Comparison of ENCODE assay signal across 23 mouse cellular contexts in the genomic region with DNA sequence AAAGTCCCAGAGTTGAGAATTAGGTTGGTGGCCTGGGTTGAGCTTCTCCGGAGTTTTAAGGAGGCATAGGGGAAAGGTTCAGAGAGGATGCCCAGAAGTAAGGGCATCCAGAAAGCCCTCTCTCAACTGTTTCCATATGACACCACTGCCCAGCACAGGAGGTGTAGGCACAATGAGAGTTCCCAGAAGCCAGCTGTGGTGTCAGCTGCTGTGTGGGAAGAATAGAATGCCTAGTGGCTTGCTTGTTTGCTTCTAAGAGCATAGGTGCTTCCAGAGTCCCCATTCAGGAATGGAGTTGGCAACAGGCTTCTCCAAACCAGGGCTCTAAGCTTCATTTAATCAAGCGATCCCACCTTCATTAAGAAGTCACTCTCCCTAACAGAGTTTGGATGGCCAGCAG.
DNase-seq lines count a peak whose midpoint lies in the region; ATAC-seq and TF ChIP-seq lines count a peak whose summit lies in the region.
"Had no signal": no experiment of that assay in that cellular context is flagged by ENCODE, and none has a peak within 500 bp of the region (broad histone marks: within the 10 kb centered on the region; RNA-seq: fewer than 3 reads in every experiment).

No protein-coding gene starts in this region.

- peaks cover 35% of the 10 kb centered on the region for H3K4me1 ChIP-seq in limb, embryonic 13.5 days
- H3K4me1 ChIP-seq in limb, embryonic 10.5 days: peaks cover 26% of the 10 kb centered on the region
- 0 out of 2 replicates have a peak, but pooled peaks cover 7% of the 10 kb centered on the region for H3K4me1 ChIP-seq in embryonic fibroblast, embryonic 13.5 days (ENCODE audit: control insufficient read depth, insufficient read depth, low read length)
- H3K4me1 ChIP-seq: forebrain, embryonic 12.5 days had no signal

- H3K27ac ChIP-seq in limb, embryonic 13.5 days: peak overlapping the region; percentile 52; the same call in 1 of the 2 replicates
- no peak overlapping the region for H3K27ac ChIP-seq in limb, embryonic 10.5 days
- peak overlapping the region; percentile 6 for H3K27ac ChIP-seq in embryonic fibroblast, embryonic 13.5 days (ENCODE audit: insufficient read depth, low read length)
- H3K27ac ChIP-seq: embryonic facial prominence, embryonic 13.5 days; forebrain, embryonic 10.5 days; forebrain, embryonic 12.5 days had no signal

- H3K9me3 ChIP-seq in limb, embryonic 13.5 days: no peaks in the 10 kb centered on the region
- no peaks in the 10 kb centered on the region for H3K9me3 ChIP-seq in limb, embryonic 10.5 days (replicated peaks)
- H3K9me3 ChIP-seq: embryonic facial prominence, embryonic 13.5 days; forebrain, embryonic 10.5 days; forebrain, embryonic 12.5 days had no signal

- H3K79me3 ChIP-seq in C2C12 (ENCODE audit: low read depth): no peaks in the 10 kb centered on the region

- H3K9ac ChIP-seq in limb, embryonic 13.5 days: no peak overlapping the region
- H3K9ac ChIP-seq: embryonic facial prominence, embryonic 13.5 days; forebrain, embryonic 12.5 days had no signal

- ATAC-seq in limb, embryonic 13.5 days (ENCODE audit: low FRiP score, low read depth): no peak
- ATAC-seq: CD4-positive, CD25-positive, alpha-beta regulatory T cell, adult 4 months; forebrain, embryonic 14.5 days; forebrain, embryonic 16.5 days had no signal

- H3K4me2 ChIP-seq in limb, embryonic 13.5 days (replicated peaks): no peak overlapping the region
- peak overlapping the region; percentile 82 for H3K4me2 ChIP-seq in myocyte (ENCODE audit: low read depth)
- H3K4me2 ChIP-seq: forebrain, embryonic 12.5 days had no signal

- 56% methylated on average over 2 of the region's 2 CpGs for WGBS in limb, embryonic 13.5 days
- WGBS in limb, embryonic 10.5 days: 85% methylated on average over 2 of the region's 2 CpGs

- no peaks in the 10 kb centered on the region for H3K79me2 ChIP-seq in C2C12 (ENCODE audit: control insufficient read depth, insufficient read depth)
- H3K79me2 ChIP-seq in myocyte (ENCODE audit: control insufficient read depth, insufficient read depth): no peaks in the 10 kb centered on the region

- no peaks in the 10 kb centered on the region for H3K36me3 ChIP-seq in limb, embryonic 13.5 days
- no peaks in the 10 kb centered on the region for H3K36me3 ChIP-seq in limb, embryonic 10.5 days
- no peaks in the 10 kb centered on the region for H3K36me3 ChIP-seq in C2C12 (ENCODE audit: control insufficient read depth, insufficient read depth)
- no peaks in the 10 kb centered on the region for H3K36me3 ChIP-seq in myocyte (ENCODE audit: control insufficient read depth, insufficient read depth)
- H3K36me3 ChIP-seq: embryonic facial prominence, embryonic 13.5 days; forebrain, embryonic 10.5 days; forebrain, embryonic 12.5 days; G1E had no signal

- no peak for DNase-seq in limb, embryonic 10.5 days (ENCODE audit: low spot score)
- DNase-seq in thymus, postnatal 4 days: no peak
- no peak for DNase-seq in Muller cell, postnatal 12 days (ENCODE audit: inconsistent ontology term)
- DNase-seq: adrenal gland, adult 2 months; adrenal gland, postnatal 10 days; adrenal gland, postnatal 36 days; cerebellum, adult 11-12 months; cerebellum, adult 2 months; cerebellum, adult 9-10 months; cerebellum, postnatal 25 days had no signal

- no peak for TF ChIP-seq CTCF in C2C12 (IDR thresholded peaks at IDR 0.05; ENCODE audit: control insufficient read depth, insufficient read depth, insufficient read length)
- no peak for TF ChIP-seq CTCF in embryonic fibroblast, embryonic 13.5 days (IDR thresholded peaks at IDR 0.05; ENCODE audit: borderline replicate concordance, insufficient read depth, low read length)

- H3K4me3 ChIP-seq in limb, embryonic 13.5 days: no peak overlapping the region
- no peak overlapping the region for H3K4me3 ChIP-seq in limb, embryonic 10.5 days
- H3K4me3 ChIP-seq in C2C12 (ENCODE audit: insufficient read depth, poor library complexity, severe bottlenecking) (no peak overlapping the region), myocyte (no peak overlapping the region)
- no peak overlapping the region for H3K4me3 ChIP-seq in embryonic fibroblast, embryonic 13.5 days (ENCODE audit: insufficient read depth, low read length)
- H3K4me3 ChIP-seq: embryonic facial prominence, embryonic 13.5 days; erythroblast, embryonic 14.5 days; forebrain, embryonic 10.5 days; forebrain, embryonic 12.5 days had no signal

- no peaks in the 10 kb centered on the region for H3K27me3 ChIP-seq in limb, embryonic 13.5 days
- H3K27me3 ChIP-seq in limb, embryonic 10.5 days (ENCODE audit: low read depth, poor library complexity, severe bottlenecking): no peaks in the 10 kb centered on the region
- no peaks in the 10 kb centered on the region for H3K27me3 ChIP-seq in C2C12 (ENCODE audit: control insufficient read depth, insufficient read depth, insufficient read length)
- H3K27me3 ChIP-seq in myocyte (ENCODE audit: control insufficient read depth, insufficient read depth, insufficient read length): no peaks in the 10 kb centered on the region
- H3K27me3 ChIP-seq: CH12.LX; embryonic facial prominence, embryonic 13.5 days; forebrain, embryonic 12.5 days had no signal

- no peak for TF ChIP-seq POLR2A in embryonic fibroblast, embryonic 13.5 days (IDR thresholded peaks at IDR 0.05; ENCODE audit: low read depth, low read length)
- TF ChIP-seq POLR2A in myocyte (IDR thresholded peaks at IDR 0.05; ENCODE audit: insufficient read length, low read depth): no peak

- H3ac ChIP-seq in C2C12 (ENCODE audit: control insufficient read depth, insufficient read length, low read depth): no peak overlapping the region
- H3ac ChIP-seq in myocyte (ENCODE audit: control insufficient read depth, insufficient read length): no peak overlapping the region

TF ChIP-seq in C2C12, 6 proteins besides CTCF, POLR2A, EP300 and RAD21:
- TF ChIP-seq CEBPB (IDR thresholded peaks at IDR 0.05; ENCODE audit: low read depth) (no peak), MYOD1 (IDR thresholded peaks at IDR 0.05; ENCODE audit: control insufficient read depth, insufficient read length, low read depth) (peak; percentile 52), MYOG (IDR thresholded peaks at IDR 0.05; ENCODE audit: control insufficient read depth, extremely low read depth, insufficient read length) (no peak)

TF ChIP-seq in myocyte, 11 proteins besides CTCF, POLR2A, EP300 and RAD21:
- TF ChIP-seq MYOD1 (IDR thresholded peaks at IDR 0.05; ENCODE audit: control insufficient read depth in 1 of 3, insufficient read length in 2 of 3, low read depth in 2 of 3): peak; percentile 18 to 91 (median 88)
- no peak for TF ChIP-seq USF1 (IDR thresholded peaks at IDR 0.05; ENCODE audit: low read depth)
- TF ChIP-seq CEBPB (IDR thresholded peaks at IDR 0.05; ENCODE audit: insufficient read depth, poor library complexity, severe bottlenecking): no peak
- no peak for TF ChIP-seq MAX (IDR thresholded peaks at IDR 0.05; ENCODE audit: low read depth)
- no peak for TF ChIP-seq E2F4 (IDR thresholded peaks at IDR 0.05; ENCODE audit: insufficient read depth)
- TF ChIP-seq POLR2AphosphoS2 (IDR thresholded peaks at IDR 0.05; ENCODE audit: insufficient read length, low read depth): no peak
- TF ChIP-seq REST (IDR thresholded peaks at IDR 0.05; ENCODE audit: insufficient read depth, insufficient read length): no peak
- peak; percentile 43 to 97 (median 47) for TF ChIP-seq MYOG (IDR thresholded peaks at IDR 0.05; ENCODE audit: control insufficient read depth in 1 of 3, insufficient read depth in 1 of 3, insufficient read length in 2 of 3, low read depth in 2 of 3)
- peak; percentile 73 for TF ChIP-seq TCF3 (IDR thresholded peaks at IDR 0.05; ENCODE audit: insufficient read length, low read depth)
- TF ChIP-seq SRF (IDR thresholded peaks at IDR 0.05; ENCODE audit: control insufficient read depth, insufficient read length, low read depth): no peak
- peak; percentile 74 for TF ChIP-seq TCF12 (IDR thresholded peaks at IDR 0.05; ENCODE audit: insufficient read depth, poor library complexity, severe bottlenecking)
